Mouse (Mus musculus) CH12.LX (cell line): ENCODE results near the gene Oprm1. TPM values are rescaled to one million over a fixed set of nuclear protein-coding genes. Genes with fewer than 3 reads are reported as not detected.

ENCODE experiments used
- DNase-seq: peaks from one replicate; pipeline ENCODE4 v3.0.0-alpha.2; 2013; ENCODE audit errors: extremely low read depth
- H3K27ac ChIP-seq: 2 replicates; pipeline ENCODE4 v1.5.1; 2012; ENCODE audit warnings: low read depth, mild to moderate bottlenecking, control low read depth, moderate library complexity; ENCODE audit not compliant: insufficient read depth
- H3K27me3 ChIP-seq: replicated peaks from 2 replicates; pipeline ENCODE3; 2012; ENCODE audit warnings: inconsistent platforms
- H3K36me3 ChIP-seq, 2 experiments: replicated peaks in 1 of 2; 2 replicates each; pipeline versions ENCODE3 to v1.6.1; 2012; ENCODE audit warnings: inconsistent platforms in 1 of 2, low read length in 1 of 2, mild to moderate bottlenecking in 1 of 2, mixed read lengths in 1 of 2, moderate library complexity in 1 of 2; ENCODE audit not compliant: control insufficient read depth in 1 of 2, insufficient read depth in 1 of 2
- H3K4me1 ChIP-seq, 2 experiments: 2 replicates each; pipeline ENCODE4 v1.6.1; 2012; ENCODE audit warnings: inconsistent platforms in 1 of 2, moderate library complexity in 1 of 2; ENCODE audit not compliant: insufficient read depth in 2 of 2, control insufficient read depth in 1 of 2
- H3K4me2 ChIP-seq: 2 replicates; pipeline ENCODE4 v1.6.1; 2012; ENCODE audit warnings: low read depth, mild to moderate bottlenecking, control low read depth; ENCODE audit not compliant: poor library complexity, insufficient read depth, severe bottlenecking
- H3K4me3 ChIP-seq, 3 experiments: fragments of 150-350 bp in 1 of 3; sonication (generic) in 1 of 3; replicated peaks in 1 of 3; 2 replicates each; pipeline versions ENCODE3 to v1.5.1; 2011 to 2012; ENCODE audit warnings: low read depth in 2 of 3, low read length in 2 of 3, mild to moderate bottlenecking in 2 of 3, moderate library complexity in 2 of 3, control low read depth in 1 of 3, improper control_type of control experiment in 1 of 3, inconsistent platforms in 1 of 3, mixed read lengths in 1 of 3; ENCODE audit not compliant: poor library complexity in 1 of 3
- H3K79me2 ChIP-seq: replicated peaks from 2 replicates; pipeline ENCODE4 v1.6.1; 2012; ENCODE audit warnings: mild to moderate bottlenecking, moderate library complexity; ENCODE audit not compliant: control insufficient read depth, poor library complexity, insufficient read depth, severe bottlenecking; ENCODE audit errors: extremely low read depth
- H3K9ac ChIP-seq: 2 replicates; pipeline ENCODE4 v1.6.1; 2012; ENCODE audit warnings: low read depth, mild to moderate bottlenecking, control low read depth, moderate library complexity; ENCODE audit not compliant: insufficient read depth
- H3K9me3 ChIP-seq: replicated peaks from 2 replicates; pipeline ENCODE3; 2012; ENCODE audit warnings: low read length, inconsistent platforms, mixed read lengths
- CHD1 ChIP-seq: IDR thresholded peaks from 2 replicates; pipeline ENCODE4 v1.6.1; 2012; ENCODE audit warnings: low read depth, low read length, improper control_type of control experiment, inconsistent platforms
- CHD2 ChIP-seq: IDR thresholded peaks from 2 replicates; pipeline ENCODE4 v1.6.1; 2011; ENCODE audit warnings: low read length, improper control_type of control experiment
- CTCF ChIP-seq, 2 experiments: IDR thresholded peaks in 1 of 2; conservative IDR thresholded peaks in 1 of 2; 2 replicates each; pipeline ENCODE4 v1.5.1; 2011 to 2012; ENCODE audit warnings: low read depth in 2 of 2, low read length in 2 of 2, improper control_type of control experiment in 1 of 2, inconsistent platforms in 1 of 2, mild to moderate bottlenecking in 1 of 2, moderate library complexity in 1 of 2
- E2F4 ChIP-seq: IDR thresholded peaks from 2 replicates; pipeline ENCODE4 v1.6.1; 2011; ENCODE audit warnings: low read depth, low read length, improper control_type of control experiment; ENCODE audit not compliant: insufficient replicate concordance
- ELF1 ChIP-seq: IDR thresholded peaks from 2 replicates; pipeline ENCODE4 v1.6.1; 2014; ENCODE audit warnings: low read depth, mild to moderate bottlenecking, inconsistent platforms, low read length, improper control_type of control experiment
- ETS1 ChIP-seq: conservative IDR thresholded peaks from 2 replicates; pipeline ENCODE4 v1.6.1; 2012; ENCODE audit warnings: low read depth, mild to moderate bottlenecking, inconsistent platforms, low read length, improper control_type of control experiment, moderate library complexity
- HCFC1 ChIP-seq: IDR thresholded peaks from 2 replicates; pipeline ENCODE4 v1.6.1; 2012; ENCODE audit warnings: low read depth, mild to moderate bottlenecking, inconsistent platforms, low read length, improper control_type of control experiment
- IRF4 ChIP-seq: IDR thresholded peaks from 2 replicates; pipeline ENCODE4 v1.6.1; 2014; ENCODE audit warnings: low read depth, mild to moderate bottlenecking, inconsistent platforms, low read length, improper control_type of control experiment
- KAT2A ChIP-seq: IDR thresholded peaks from 2 replicates; pipeline ENCODE4 v1.6.1; 2012; ENCODE audit warnings: low read length, improper control_type of control experiment, inconsistent platforms; ENCODE audit not compliant: insufficient replicate concordance
- MAZ ChIP-seq: IDR thresholded peaks from 2 replicates; pipeline ENCODE4 v1.6.1; 2012; ENCODE audit warnings: low read depth, mild to moderate bottlenecking, inconsistent platforms, low read length, improper control_type of control experiment, moderate library complexity
- MEF2A ChIP-seq: IDR thresholded peaks from 2 replicates; pipeline ENCODE4 v1.6.1; 2014; ENCODE audit warnings: low read depth, mild to moderate bottlenecking, inconsistent platforms, low read length, improper control_type of control experiment, borderline replicate concordance
- MXI1 ChIP-seq: IDR thresholded peaks from 2 replicates; pipeline ENCODE4 v1.6.1; 2011; ENCODE audit warnings: mild to moderate bottlenecking, low read depth, low read length, improper control_type of control experiment
- MYC ChIP-seq: IDR thresholded peaks from 2 replicates; pipeline ENCODE4 v1.6.1; 2011; ENCODE audit warnings: low read depth, mild to moderate bottlenecking, improper control_type of control experiment, low read length
- NRF1 ChIP-seq: IDR thresholded peaks from 2 replicates; pipeline ENCODE4 v1.6.1; 2014; ENCODE audit warnings: low read depth, mild to moderate bottlenecking, inconsistent platforms, low read length, improper control_type of control experiment, moderate library complexity
- PAX5 ChIP-seq: IDR thresholded peaks from 2 replicates; pipeline ENCODE4 v1.6.1; 2012; ENCODE audit warnings: low read length, inconsistent platforms, mixed read lengths
- POLR2A ChIP-seq: IDR thresholded peaks from 2 replicates; pipeline ENCODE4 v1.6.1; 2011; ENCODE audit warnings: low read depth, mild to moderate bottlenecking, improper control_type of control experiment, low read length
- RCOR1 ChIP-seq: conservative IDR thresholded peaks from 2 replicates; pipeline ENCODE4 v1.6.1; 2012; ENCODE audit warnings: low read depth, mild to moderate bottlenecking, inconsistent platforms, low read length, improper control_type of control experiment
- TBP ChIP-seq: conservative IDR thresholded peaks from 2 replicates; pipeline ENCODE4 v1.6.1; 2011; ENCODE audit warnings: low read depth, low read length, improper control_type of control experiment
- UBTF ChIP-seq: IDR thresholded peaks from 2 replicates; pipeline ENCODE4 v1.6.1; 2012; ENCODE audit warnings: low read depth, mild to moderate bottlenecking, inconsistent platforms, low read length, improper control_type of control experiment, moderate library complexity
- ZC3H11A ChIP-seq: IDR thresholded peaks from 2 replicates; pipeline ENCODE4 v1.6.1; 2012; ENCODE audit warnings: low read depth, mild to moderate bottlenecking, inconsistent platforms, low read length, improper control_type of control experiment
- ZMIZ1 ChIP-seq: IDR thresholded peaks from 2 replicates; pipeline ENCODE4 v1.6.1; 2012; ENCODE audit warnings: low read depth, mild to moderate bottlenecking, inconsistent platforms, low read length, improper control_type of control experiment
- ZNF384 ChIP-seq: IDR thresholded peaks from 2 replicates; pipeline ENCODE4 v1.6.1; 2012; ENCODE audit warnings: low read depth, low read length, improper control_type of control experiment, inconsistent platforms
- dilution Hi-C: fragments of 300-500 bp; cut with MboI; formaldehyde crosslinking; loops from 2 replicates; pipeline ENCODE4 v1.14.3; 2020; ENCODE audit warnings: low sequenced_read_pairs; ENCODE audit not compliant: extremely low pct_unique_long_range_greater_than_20kb, extremely low pct_ligation_motif_present
- in situ Hi-C: fragments of 300-500 bp; cut with MboI; formaldehyde crosslinking; loops from 3 replicates; pipeline ENCODE4 v1.14.3; 2019; ENCODE audit warnings: low sequenced_read_pairs, low pct_ligation_motif_present, low pct_unique_long_range_greater_than_20kb, mixed read lengths
- polyA plus RNA-seq: library from polyadenylated mRNA; unstranded; fragments of >175 nt; gene quantifications from 2 replicates; pipeline ENCODE4 v1.2.1, GENCODE M21; 2012; ENCODE audit warnings: low read depth; ENCODE audit not compliant: insufficient read length
- total RNA-seq, 2 experiments: library from RNA; depleted of rRNA; stranded (reverse); fragments of 300-350 nt in 1 of 2; fragments of >200 nt in 1 of 2; gene quantifications; 2 replicates each; pipeline ENCODE4 v1.2.3; 2012 to 2014

Oprm1 gene
- total and polyA plus RNA-seq, 3 experiments = not detected

- Histone ChIP-seq H3K9me3 (peaks cover 4% of the 10 kb centered on the region), H3K36me3 (peaks cover 0 to 2% of the 10 kb centered on the region in 2 experiments)
- dilution Hi-C loops = no loop called here
- TF ChIP-seq E2F4 = no peak
- TF ChIP-seq, all 38 proteins: peak for 0
- in situ Hi-C loops = no loop called here
- Histone ChIP-seq H3K27me3 (no peaks in the 10 kb centered on the region), H3K4me1 (peaks cover 5 to 25% of the 10 kb centered on the region in 2 experiments; a peak in 3 of 4 replicates), H3K4me2 (no peak overlapping the region), H3K4me3 (no peak overlapping the region), H3K27ac (peak overlapping the region; percentile 15; the same call in 1 of the 2 replicates), H3K79me2 (no peaks in the 10 kb centered on the region), H3K9ac (no peak overlapping the region)
- DNase-seq = no peak
Observed at GRCm38 (mm10) chr10:6983431-6983830, 225.1 kb downstream of the Oprm1 start.

- TF ChIP-seq RCOR1 (no peak), MEF2A (no peak), MAZ (no peak), NRF1 (no peak), UBTF (no peak), MYC (no peak), IRF4 (no peak), HCFC1 (no peak), CHD1 (no peak)
- dilution Hi-C loops (no loop called here), in situ Hi-C loops (no loop called here)
- H3K36me3 ChIP-seq = no peaks in the 10 kb centered on the region
- H3K4me1 ChIP-seq = peaks cover 11 to 42% of the 10 kb centered on the region in 2 experiments
- no peak overlapping the region for H3K9ac ChIP-seq
- DNase-seq = no peak
- no peaks in the 10 kb centered on the region for H3K79me2 ChIP-seq
- H3K27me3 ChIP-seq = no peaks in the 10 kb centered on the region
- H3K4me3 ChIP-seq = no peak overlapping the region
- no peak overlapping the region for H3K4me2 ChIP-seq
- peaks cover 4% of the 10 kb centered on the region for H3K9me3 ChIP-seq
- H3K27ac ChIP-seq = no peak overlapping the region
Observed at GRCm38 (mm10) chr10:6986246-6986645, 227.9 kb downstream of the Oprm1 start.

- H3K4me2 ChIP-seq = no peak overlapping the region
- TF ChIP-seq ZNF384 (no peak), CHD2 (no peak), ZC3H11A (no peak), TBP (no peak), ZMIZ1 (no peak), NRF1 (no peak), PAX5 (no peak), POLR2A (no peak), ETS1 (no peak), MXI1 (no peak), CTCF (conservative IDR thresholded peaks at IDR 0.05 in 1 of 2, IDR thresholded peaks at IDR 0.05 in 1 of 2; ENCODE audit: low read depth in 2 of 2, low read length in 2 of 2) (no peak), MAZ (no peak), ELF1 (no peak), KAT2A (no peak)
- TF ChIP-seq, all 38 proteins: peak for 0
- Histone ChIP-seq H3K4me1 (peaks cover 13 to 41% of the 10 kb centered on the region in 2 experiments), H3K79me2 (no peaks in the 10 kb centered on the region), H3K27ac (no peak overlapping the region), H3K9me3 (peaks cover 4% of the 10 kb centered on the region), H3K36me3 (no peaks in the 10 kb centered on the region), H3K27me3 (no peaks in the 10 kb centered on the region), H3K9ac (no peak overlapping the region), H3K4me3 (no peak overlapping the region)
- DNase-seq = no peak
- dilution Hi-C loops = no loop called here
- in situ Hi-C loops = no loop called here
Observed at GRCm38 (mm10) chr10:6987399-6988098, 229.2 kb downstream of the Oprm1 start.
